Mouse (Mus musculus): Measurements from ENCODE around the gene Mpst.

Mpst gene

GRCm38 (mm10) chr15:78406293-78406934, at the start of gene Mpst:
Gene Mpst, plus strand, starts transcription at chr15:78406416.
- DNase-seq (ENCODE audit: low spot score in 2 of 2) = peak; percentile 72 to 83

- no peak for DNase-seq (ENCODE audit: low spot score in 2 of 2)
Measured at GRCm38 (mm10) chr15:78365916-78366315, 40.3 kb upstream of the Mpst start.

- DNase-seq (ENCODE audit: low spot score in 2 of 2) = no peak
Measured at GRCm38 (mm10) chr15:78366875-78367274, 39.3 kb upstream of the Mpst start.

DNA sequence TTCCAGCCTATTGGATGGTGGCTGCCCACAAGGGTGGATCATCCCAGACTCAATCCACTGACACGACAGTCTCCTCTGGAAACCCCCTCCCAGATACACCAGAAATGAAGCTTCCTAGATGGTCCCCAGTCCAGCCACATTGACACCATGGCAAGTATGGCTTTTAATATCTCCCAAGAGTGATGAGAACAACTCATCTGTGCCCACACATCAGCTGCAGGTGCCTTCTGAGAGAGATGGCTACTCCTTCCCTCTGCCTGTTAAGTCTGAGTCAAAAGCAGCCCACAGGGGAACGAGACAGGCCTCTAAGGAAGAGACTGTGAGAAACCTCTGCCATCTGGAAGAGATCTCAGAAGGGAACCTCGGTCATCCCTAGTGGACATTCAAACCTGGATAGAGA, 38.4 kb upstream of the Mpst start:
- DNase-seq (ENCODE audit: low spot score in 2 of 2) = no peak

DNA sequence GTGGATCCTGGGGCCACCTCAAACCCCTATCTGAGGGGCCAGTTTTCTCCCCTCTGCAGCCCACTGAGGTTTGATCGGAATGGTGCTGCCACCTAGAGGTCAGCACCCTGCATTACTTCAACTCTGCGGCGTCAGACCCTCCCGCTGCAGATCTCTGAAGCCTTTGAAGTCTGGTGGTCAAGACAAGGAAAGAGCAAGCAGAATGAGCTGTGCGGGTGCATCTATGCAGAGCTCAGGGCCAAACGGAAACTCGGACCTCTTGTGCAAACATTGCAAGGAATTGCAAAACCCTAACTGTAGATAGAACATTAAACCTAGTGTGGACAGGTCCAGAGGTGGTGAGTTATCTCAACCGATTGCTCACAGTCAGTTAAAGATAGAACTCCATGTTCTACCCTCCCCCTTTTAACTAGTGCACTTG, 37.3 kb upstream of the Mpst start:
- peak in 1 of 2 experiments; percentile 54 for DNase-seq (ENCODE audit: low spot score in 2 of 2)

- DNase-seq (ENCODE audit: low spot score in 2 of 2) = no peak
Measured at GRCm38 (mm10) chr15:78369641-78370040, 36.6 kb upstream of the Mpst start.

DNA sequence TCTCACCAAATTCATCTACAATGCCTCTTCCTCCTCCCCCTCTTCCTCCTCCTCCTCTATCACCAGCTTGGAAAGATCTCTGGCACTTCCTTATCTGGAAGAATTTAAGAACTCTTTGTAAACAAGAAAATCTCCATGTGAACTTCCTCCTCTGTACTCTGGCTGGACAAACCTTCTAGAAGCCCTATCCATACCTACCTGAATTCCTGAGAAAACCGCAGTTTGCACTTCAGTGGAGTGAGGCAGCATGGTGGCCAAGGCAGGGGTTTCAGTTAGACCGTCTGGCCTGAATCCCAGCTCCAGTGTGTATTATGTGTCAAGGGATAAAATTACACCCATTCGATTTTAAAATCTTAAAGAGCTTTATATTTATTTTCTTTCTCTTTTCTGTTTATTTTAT, 33.4 kb upstream of the Mpst start:
- no peak for DNase-seq (ENCODE audit: low spot score in 2 of 2)

DNA sequence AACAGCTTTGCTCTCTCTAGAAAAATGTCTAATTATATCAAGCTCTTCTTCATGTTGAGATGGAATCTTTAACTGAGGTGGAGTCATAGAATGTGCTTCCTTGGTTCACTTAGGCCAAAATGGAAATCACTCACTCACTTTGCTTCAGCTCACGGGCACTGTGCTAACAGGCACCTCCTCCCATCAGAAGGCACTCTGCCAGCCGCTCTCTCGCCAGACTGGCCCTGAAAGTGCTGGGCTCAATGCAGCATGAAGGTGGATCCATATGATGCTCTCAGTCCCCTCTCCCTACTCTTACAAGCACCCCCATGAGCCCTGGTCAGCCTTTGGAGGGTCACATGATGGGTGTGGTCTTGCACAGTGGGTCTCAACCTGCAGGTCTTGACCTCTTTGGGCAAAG, 32.0 kb upstream of the Mpst start:
- peak in 1 of 2 experiments; percentile 78 for DNase-seq (ENCODE audit: low spot score in 2 of 2)

DNA sequence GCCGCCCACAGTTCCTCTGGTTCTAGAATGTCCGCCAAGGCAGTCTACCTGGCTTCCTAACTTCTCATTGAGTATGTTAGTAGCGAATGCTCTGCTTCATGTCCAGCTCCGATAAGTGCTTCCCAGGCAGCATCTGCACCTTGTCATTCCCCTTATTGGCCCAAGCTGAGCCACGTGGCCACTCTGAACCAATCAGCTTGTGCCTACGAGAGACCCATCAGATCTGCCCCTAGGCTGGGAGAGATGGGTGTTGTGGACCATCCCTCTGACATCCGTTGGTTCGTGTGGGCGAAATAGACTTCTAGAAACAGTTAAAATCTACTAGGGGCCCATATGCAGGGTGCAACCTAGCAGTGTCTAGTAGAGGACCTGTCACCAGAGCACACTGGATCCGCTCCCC, 28.4 kb upstream of the Mpst start:
- DNase-seq (ENCODE audit: low spot score in 2 of 2) = no peak

GRCm38 (mm10) chr15:78378556-78378955, 27.7 kb upstream of the Mpst start:
- DNase-seq (ENCODE audit: low spot score in 2 of 2) = no peak

DNA sequence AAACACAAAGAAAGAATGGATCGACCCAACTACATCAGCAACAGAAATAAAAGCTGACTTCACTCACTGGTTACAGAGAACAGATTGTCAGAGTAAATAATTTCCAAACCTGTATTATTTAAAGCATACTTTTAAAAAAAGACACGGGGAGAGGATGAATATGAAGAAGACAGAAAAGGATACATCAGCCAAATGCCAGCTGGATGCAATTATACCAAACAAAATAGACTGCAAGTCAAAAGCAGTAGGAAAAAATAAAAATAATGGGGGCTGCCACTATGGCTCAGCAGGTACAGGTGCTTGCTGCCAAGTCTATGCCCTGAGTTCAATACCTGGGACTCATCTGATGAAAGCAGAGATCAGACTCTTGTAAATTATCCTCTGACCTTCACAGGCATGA, 26.0 kb upstream of the Mpst start:
- no peak for DNase-seq (ENCODE audit: low spot score in 2 of 2)

DNA sequence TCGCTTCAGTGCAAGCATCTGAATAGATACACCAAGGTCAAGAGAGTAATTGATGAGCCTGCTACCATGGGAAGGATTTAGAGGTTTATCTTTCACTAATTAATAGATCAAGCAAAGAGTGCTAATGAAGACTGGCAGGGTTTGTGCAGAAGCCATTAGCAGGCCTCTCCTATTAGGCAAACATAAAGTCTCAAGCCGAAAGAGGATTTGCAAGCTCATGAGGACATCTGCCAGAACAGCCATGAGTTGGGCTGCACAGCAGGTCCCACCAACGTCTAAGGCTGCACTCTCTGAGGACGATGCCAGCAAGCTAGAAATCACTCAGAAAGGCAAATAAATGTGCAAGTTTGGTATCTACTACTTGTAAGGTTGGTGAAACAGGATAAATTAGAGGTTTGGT, 25.5 kb upstream of the Mpst start:
- DNase-seq (ENCODE audit: low spot score in 2 of 2) = no peak

- no peak for DNase-seq (ENCODE audit: low spot score in 2 of 2)
Measured at GRCm38 (mm10) chr15:78382115-78382514, 24.1 kb upstream of the Mpst start.

DNA sequence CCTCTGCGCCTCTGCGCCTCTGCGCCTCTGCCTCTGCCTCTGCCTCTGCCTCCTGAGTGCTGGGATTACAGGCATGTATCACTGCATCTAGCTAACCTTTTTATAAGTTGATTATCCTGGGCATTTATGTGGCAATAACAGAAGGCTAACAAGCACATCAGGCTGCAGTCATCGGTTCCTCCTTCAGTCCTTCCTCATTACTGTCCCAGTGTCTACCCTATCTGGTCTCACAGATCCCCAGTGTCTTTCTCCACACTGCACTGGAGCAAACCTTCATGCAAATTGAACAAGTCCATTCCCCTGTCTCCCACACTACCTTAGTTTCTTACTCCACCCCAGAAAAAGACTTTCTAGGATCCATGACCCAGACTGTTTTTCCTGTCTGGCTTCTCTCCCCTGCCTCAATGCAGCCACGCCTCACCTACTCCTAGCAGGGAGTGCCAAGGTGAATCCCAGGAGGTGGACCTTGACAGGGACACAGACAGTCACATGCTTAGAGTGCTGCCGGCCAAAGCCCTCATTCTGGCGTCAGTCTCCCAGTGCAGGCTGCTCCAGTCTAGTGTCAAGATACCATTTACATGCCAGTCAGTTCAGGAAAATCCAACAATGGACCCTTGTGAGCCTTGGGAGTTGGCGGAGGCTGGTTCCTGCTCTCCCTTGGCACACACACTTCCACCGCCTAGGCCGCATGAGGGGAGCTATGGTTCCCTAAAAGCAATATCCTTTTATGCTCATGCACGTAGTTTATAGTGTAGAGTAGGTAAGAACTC, 22.6 kb upstream of the Mpst start:
- peak in 1 of 2 experiments; percentile 30 for DNase-seq (ENCODE audit: low spot score in 2 of 2)

DNA sequence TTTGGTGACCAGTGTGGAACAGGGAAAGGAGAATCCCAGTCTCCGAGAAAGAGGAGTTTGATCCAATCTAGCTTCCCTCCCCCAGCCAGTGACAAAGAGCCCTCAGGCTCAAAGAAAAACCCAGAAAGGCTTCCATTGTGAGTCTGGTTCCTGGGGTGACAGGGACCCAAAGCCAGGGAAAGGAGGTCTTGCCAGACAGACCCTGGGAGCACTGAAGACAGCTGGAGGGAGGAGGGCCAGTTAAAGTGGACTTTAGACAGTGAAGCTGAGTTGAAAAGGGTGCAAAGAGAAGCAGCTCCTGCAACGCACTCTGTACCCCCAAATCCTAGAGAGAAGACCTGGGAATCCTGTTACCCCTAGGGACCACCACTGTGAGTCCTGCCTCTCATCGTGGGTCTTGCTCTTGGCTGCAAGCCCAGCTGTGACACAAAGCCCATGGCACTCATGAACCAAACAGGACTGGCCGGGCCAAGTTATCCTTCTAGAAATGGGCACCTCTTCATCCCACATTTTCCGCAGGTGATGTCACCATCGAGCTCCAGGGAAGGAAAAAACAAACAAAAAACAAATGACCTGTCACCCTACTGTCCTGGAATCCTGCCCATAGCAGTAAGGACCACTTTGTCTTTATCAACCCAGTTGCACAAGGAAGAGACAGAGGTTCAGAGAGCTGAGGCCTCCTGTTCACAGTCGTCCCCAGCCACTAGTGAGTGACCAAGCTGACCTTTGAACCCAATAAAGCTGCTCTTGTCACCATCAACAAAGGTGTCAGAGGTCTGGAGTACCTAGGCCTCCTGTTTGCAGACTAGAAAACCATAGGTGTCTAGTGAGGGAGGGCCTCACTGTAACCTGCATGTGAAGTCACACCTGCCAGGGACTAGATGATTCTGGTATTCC, 21.7 kb upstream of the Mpst start:
- DNase-seq (ENCODE audit: low spot score in 2 of 2) = peak in 1 of 2 experiments; percentile 43

DNA sequence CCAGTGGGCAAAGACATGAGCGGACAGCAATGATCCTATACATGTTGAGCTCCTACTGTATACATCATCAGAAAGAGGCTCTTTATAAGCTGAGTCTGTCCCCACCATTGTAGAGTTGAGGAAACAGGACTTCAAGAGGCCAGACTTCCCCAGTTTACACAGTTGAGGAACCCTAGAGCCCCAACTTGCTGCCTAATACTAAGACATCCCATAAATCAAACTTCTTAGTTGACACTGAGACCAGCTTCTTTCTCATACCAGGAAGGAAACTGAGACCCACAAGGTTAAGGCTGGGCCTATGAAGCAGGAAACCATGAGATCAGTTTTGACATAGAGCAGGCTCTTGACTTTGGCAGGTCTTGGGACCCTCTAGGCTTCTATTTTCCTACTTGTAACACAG, 20.7 kb upstream of the Mpst start:
- no peak for DNase-seq (ENCODE audit: low spot score in 2 of 2)

DNA sequence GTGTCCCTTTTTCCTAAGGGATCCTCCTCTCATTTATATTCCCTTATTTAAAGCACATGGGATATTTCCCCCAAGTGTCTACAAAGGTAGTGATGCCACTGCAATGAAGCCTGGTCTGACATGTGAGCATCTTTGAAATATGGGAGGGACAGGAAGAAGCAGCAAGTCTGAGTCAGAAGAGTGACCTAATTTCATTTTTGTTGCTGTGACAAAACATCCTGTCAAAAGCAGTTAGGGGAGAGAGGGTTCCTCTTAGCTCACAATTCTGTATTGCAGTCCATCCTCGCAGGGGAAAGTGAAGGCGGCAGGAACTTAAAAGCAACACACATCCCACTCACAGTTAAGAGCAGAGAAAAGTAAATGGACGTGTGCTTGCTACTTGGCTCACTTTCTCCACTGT, 15.4 kb upstream of the Mpst start:
- DNase-seq (ENCODE audit: low spot score in 2 of 2) = no peak

GRCm38 (mm10) chr15:78395478-78395962, 10.7 kb upstream of the Mpst start, which contains the start of gene Tex33:
Gene Tex33, minus strand, starts transcription at chr15:78395912.
- no peak for DNase-seq (ENCODE audit: low spot score in 2 of 2)

DNA sequence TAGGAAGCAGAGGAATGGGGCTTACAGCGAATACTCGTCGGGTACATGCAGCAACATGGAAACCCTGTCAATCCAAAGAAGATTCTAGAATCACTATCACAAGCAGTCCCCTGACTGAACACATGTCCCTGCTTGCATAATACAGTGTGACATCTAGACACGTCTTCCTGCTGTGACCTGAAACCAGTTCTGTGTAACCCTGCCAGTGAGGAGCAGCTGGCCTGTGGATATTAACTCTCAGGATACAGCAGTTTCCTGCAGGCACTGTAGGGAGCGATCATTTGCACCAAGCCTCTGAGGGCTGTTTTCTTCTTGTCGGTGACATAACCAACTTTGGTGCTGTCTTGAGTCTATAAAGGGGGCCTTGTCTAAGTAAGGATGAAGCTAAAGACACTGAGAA, 4.9 kb upstream of the Mpst start:
- DNase-seq (ENCODE audit: low spot score in 2 of 2) = peak in 1 of 2 experiments; percentile 46

DNA sequence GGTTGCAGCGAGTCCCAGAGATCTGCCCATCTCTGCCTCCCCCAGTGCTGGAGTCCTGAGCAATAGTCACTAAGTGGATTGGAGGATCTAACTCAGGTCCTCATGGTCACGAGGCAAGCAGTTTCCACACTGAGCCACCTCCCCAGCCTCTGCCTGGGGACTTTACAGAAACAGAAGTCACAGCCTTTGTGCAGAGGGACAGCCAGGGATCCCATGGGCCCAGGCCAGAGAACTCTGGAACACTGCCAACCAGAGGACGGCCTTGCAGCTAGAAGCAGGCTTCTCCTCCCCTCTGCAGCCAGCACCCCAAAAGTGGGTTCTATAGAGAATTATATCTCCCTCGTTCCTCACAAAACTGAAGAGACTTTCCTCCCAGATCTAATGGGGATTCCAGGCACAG, 4.3 kb upstream of the Mpst start:
- peak in 1 of 2 experiments; percentile 76 for DNase-seq (ENCODE audit: low spot score in 2 of 2)

DNA sequence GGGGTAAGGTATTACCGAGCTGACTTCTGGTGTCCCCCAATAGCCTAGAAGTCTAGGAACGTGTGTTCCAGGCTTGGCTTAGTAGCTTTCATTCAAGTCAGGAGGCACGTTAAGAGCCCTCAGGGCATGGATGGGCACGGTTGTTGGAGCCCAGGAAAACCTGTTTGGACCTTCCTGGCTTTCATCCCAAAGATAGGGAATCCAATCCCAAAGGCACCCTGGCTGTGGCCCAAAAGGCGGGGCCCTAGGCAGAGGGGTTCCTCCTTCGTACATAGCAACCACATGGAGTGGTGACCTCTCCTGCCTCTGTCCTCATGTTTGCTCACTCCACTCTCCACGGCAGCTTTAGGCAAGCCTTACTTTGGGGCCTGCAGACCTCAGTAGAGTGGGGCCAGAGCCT, 3.8 kb upstream of the Mpst start:
- DNase-seq (ENCODE audit: low spot score in 2 of 2) = peak in 1 of 2 experiments; percentile 34

DNA sequence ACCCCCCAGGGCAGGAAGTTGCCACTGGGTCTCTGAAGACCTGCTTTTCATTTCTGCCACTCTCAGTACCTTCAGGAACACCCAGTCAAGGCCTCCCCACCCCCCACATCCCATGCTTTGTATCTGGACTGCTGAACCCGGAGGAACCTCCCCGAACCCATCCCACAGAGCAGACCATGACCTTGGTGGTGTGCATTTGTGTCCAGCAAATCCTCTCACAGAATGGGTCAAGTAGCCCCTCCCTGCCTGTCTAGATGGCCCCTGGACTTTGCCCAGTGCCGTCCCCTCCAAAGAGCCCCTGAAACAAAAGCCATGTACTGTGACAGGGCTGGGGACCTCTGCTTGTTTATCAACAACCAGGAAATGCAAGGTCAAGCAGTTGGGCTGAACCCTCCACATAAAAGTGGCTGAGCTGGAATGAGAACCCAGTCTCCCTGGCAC, 2.9 kb upstream of the Mpst start:
- no peak for DNase-seq (ENCODE audit: low spot score in 2 of 2)
